Mouse (Mus musculus) monocyte, adult 5-6 weeks (primary cell): ENCODE data around the gene Polr3e. TPM values are rescaled to one million over a fixed set of nuclear protein-coding genes. Genes with fewer than 3 reads are reported as not detected.
A peak's percentile ranks its signal among the peaks of the same experiment; 100 is the strongest.

Experiments used
- ATAC-seq: fragments of 153-309, 156-312 bp; replicated peaks from 2 replicates; pipeline ENCODE4 v1.8.0; 2017; ENCODE audit warnings: mild to moderate bottlenecking; ENCODE audit not compliant: low TSS enrichment, insufficient number of reproducible peaks, severe bottlenecking, poor library complexity, low FRiP score
- total RNA-seq: library from RNA; stranded (forward); fragments of 200-1000, 200-491, 200-594 nt; gene quantifications from 3 replicates; pipeline ENCODE4 v1.2.3, GENCODE M21; 2017

The Polr3e gene
- 12.7 to 15.4 TPM (median 14.8 TPM) in 3 replicates for total RNA-seq

GRCm38 (mm10) chr7:120917592-120918461, at the start of gene Polr3e:
Gene Polr3e, plus strand, starts transcription at chr7:120917744.
- peak; percentile 86 for ATAC-seq

GRCm38 (mm10) chr7:120869883-120870282, 47.7 kb upstream of the Polr3e start:
- ATAC-seq: no peak

GRCm38 (mm10) chr7:120870431-120871008, 47.0 kb upstream of the Polr3e start:
- 0 out of 2 replicates have a peak, but pooled peaks have one; percentile 28 for ATAC-seq

- no peak for ATAC-seq
Observed at GRCm38 (mm10) chr7:120873083-120873482, 44.5 kb upstream of the Polr3e start.

GRCm38 (mm10) chr7:120874021-120874420, 43.5 kb upstream of the Polr3e start:
- no peak for ATAC-seq

- no peak for ATAC-seq
Observed at GRCm38 (mm10) chr7:120874764-120875539, 42.6 kb upstream of the Polr3e start.

- no peak; the same call in 1 of the 2 replicates for ATAC-seq
Observed at GRCm38 (mm10) chr7:120875540-120876388, 41.8 kb upstream of the Polr3e start.

GRCm38 (mm10) chr7:120878271-120878670, 39.3 kb upstream of the Polr3e start:
- no peak for ATAC-seq

GRCm38 (mm10) chr7:120879972-120880371, 37.6 kb upstream of the Polr3e start:
- ATAC-seq: no peak

- ATAC-seq: no peak
Observed at GRCm38 (mm10) chr7:120880770-120881169, 36.8 kb upstream of the Polr3e start.

- no peak for ATAC-seq
Observed at GRCm38 (mm10) chr7:120881451-120881850, 36.1 kb upstream of the Polr3e start.

GRCm38 (mm10) chr7:120882674-120883073, 34.9 kb upstream of the Polr3e start:
- no peak for ATAC-seq

- ATAC-seq: peak; percentile 45; the same call in 1 of the 2 replicates
Observed at GRCm38 (mm10) chr7:120883523-120884290, 33.8 kb upstream of the Polr3e start.

- no peak for ATAC-seq
Observed at GRCm38 (mm10) chr7:120884746-120885145, 32.8 kb upstream of the Polr3e start.

- ATAC-seq: no peak
Observed at GRCm38 (mm10) chr7:120893123-120893522, 24.4 kb upstream of the Polr3e start.

GRCm38 (mm10) chr7:120897054-120897453, 20.5 kb upstream of the Polr3e start:
- no peak for ATAC-seq

GRCm38 (mm10) chr7:120897711-120898335, 19.7 kb upstream of the Polr3e start:
- no peak for ATAC-seq
